Mouse (Mus musculus): ENCODE data around the gene Foxk1. TPM values are rescaled to one million over a fixed set of nuclear protein-coding genes. Genes with fewer than 3 reads are reported as not detected.

Foxk1 gene
- total and polyA plus RNA-seq, 2 experiments from 2014 or later: 1.8 to 9.5 TPM

GRCm38 (mm10) chr5:142406937-142407336 lies 5.6 kb downstream of the Foxk1 start:
- 65% methylated on average over 11 of the region's 11 CpGs for WGBS
- H3K4me2 ChIP-seq (ENCODE audit: low read depth, low read length): no peak overlapping the region
- no peak for ATAC-seq (ENCODE audit: insufficient read depth, low read depth)
- 0 out of 2 replicates have a peak, but pooled peaks cover 3% of the 10 kb centered on the region for H3K36me3 ChIP-seq (replicated peaks; ENCODE audit: control insufficient read depth, insufficient read depth, low read length)
- DNase-seq (ENCODE audit: low spot score): no peak
- no peaks in the 10 kb centered on the region for H3K27me3 ChIP-seq (ENCODE audit: control insufficient read depth, insufficient read depth, low read length)
- H3K4me1 ChIP-seq (ENCODE audit: control insufficient read depth, insufficient read depth): peaks cover 33% of the 10 kb centered on the region
- TF ChIP-seq EP300 (IDR thresholded peaks at IDR 0.05; ENCODE audit: low read depth): no peak
- TF ChIP-seq CTCF (IDR thresholded peaks at IDR 0.05; ENCODE audit: low read depth): no peak
- H3K9me3 ChIP-seq (replicated peaks; ENCODE audit: control insufficient read depth, low read length): no peaks in the 10 kb centered on the region
- no peak overlapping the region for H3K4me3 ChIP-seq (ENCODE audit: low read depth, low read length)
- no peak overlapping the region for H3K27ac ChIP-seq (ENCODE audit: low read depth)
- no peak overlapping the region for H3K9ac ChIP-seq (replicated peaks; ENCODE audit: low read depth, low read length)

GRCm38 (mm10) chr5:142407381-142407780 lies 6.1 kb downstream of the Foxk1 start:
- DNase-seq (ENCODE audit: low spot score): no peak

GRCm38 (mm10) chr5:142409169-142409568 lies 7.9 kb downstream of the Foxk1 start:
- WGBS: 70% methylated on average over 6 of the region's 6 CpGs
- H3K27me3 ChIP-seq (ENCODE audit: control insufficient read depth, insufficient read depth, low read length): no peaks in the 10 kb centered on the region
- H3K9ac ChIP-seq (replicated peaks; ENCODE audit: low read depth, low read length): no peak overlapping the region
- H3K27ac ChIP-seq (ENCODE audit: low read depth): no peak overlapping the region
- no peak overlapping the region for H3K4me3 ChIP-seq (ENCODE audit: low read depth, low read length)
- H3K9me3 ChIP-seq (replicated peaks; ENCODE audit: control insufficient read depth, low read length): no peaks in the 10 kb centered on the region
- no peak for DNase-seq (ENCODE audit: low spot score)
- peaks cover 22% of the 10 kb centered on the region for H3K4me1 ChIP-seq (ENCODE audit: control insufficient read depth, insufficient read depth)
- 0 out of 2 replicates have a peak, but pooled peaks cover 3% of the 10 kb centered on the region for H3K36me3 ChIP-seq (replicated peaks; ENCODE audit: control insufficient read depth, insufficient read depth, low read length)
- TF ChIP-seq CTCF (IDR thresholded peaks at IDR 0.05; ENCODE audit: low read depth): no peak
- TF ChIP-seq EP300 (IDR thresholded peaks at IDR 0.05; ENCODE audit: low read depth): no peak
- H3K4me2 ChIP-seq (ENCODE audit: low read depth, low read length): no peak overlapping the region
- no peak for ATAC-seq (ENCODE audit: insufficient read depth, low read depth)

More at GRCm38 (mm10) chr5:142407381-142407780, 6.1 kb downstream of the Foxk1 start:
- peaks cover 32% of the 10 kb centered on the region for H3K4me1 ChIP-seq (ENCODE audit: control insufficient read depth, insufficient read depth)
- H3K9me3 ChIP-seq (replicated peaks; ENCODE audit: control insufficient read depth, low read length): no peaks in the 10 kb centered on the region
- no peak for ATAC-seq (ENCODE audit: insufficient read depth, low read depth)
- no peak overlapping the region for H3K9ac ChIP-seq (replicated peaks; ENCODE audit: low read depth, low read length)
- H3K4me3 ChIP-seq (ENCODE audit: low read depth, low read length): no peak overlapping the region
- H3K36me3 ChIP-seq (replicated peaks; ENCODE audit: control insufficient read depth, insufficient read depth, low read length): 0 out of 2 replicates have a peak, but pooled peaks cover 3% of the 10 kb centered on the region
- no peak overlapping the region for H3K4me2 ChIP-seq (ENCODE audit: low read depth, low read length)
- TF ChIP-seq CTCF (IDR thresholded peaks at IDR 0.05; ENCODE audit: low read depth): no peak
- TF ChIP-seq EP300 (IDR thresholded peaks at IDR 0.05; ENCODE audit: low read depth): no peak
- WGBS: 70% methylated on average over 7 of the region's 7 CpGs
- no peak overlapping the region for H3K27ac ChIP-seq (ENCODE audit: low read depth)
- H3K27me3 ChIP-seq (ENCODE audit: control insufficient read depth, insufficient read depth, low read length): no peaks in the 10 kb centered on the region

- H3K27ac ChIP-seq (ENCODE audit: low read depth): no peak overlapping the region
- no peaks in the 10 kb centered on the region for H3K27me3 ChIP-seq (ENCODE audit: control insufficient read depth, insufficient read depth, low read length)
- H3K36me3 ChIP-seq (replicated peaks; ENCODE audit: control insufficient read depth, insufficient read depth, low read length): 0 out of 2 replicates have a peak, but pooled peaks cover 3% of the 10 kb centered on the region
- DNase-seq (ENCODE audit: low spot score) (no peak), ATAC-seq (ENCODE audit: insufficient read depth, low read depth) (no peak)
- H3K4me1 ChIP-seq (ENCODE audit: control insufficient read depth, insufficient read depth): peaks cover 11% of the 10 kb centered on the region
- no peaks in the 10 kb centered on the region for H3K9me3 ChIP-seq (replicated peaks; ENCODE audit: control insufficient read depth, low read length)
- 46% methylated on average over 7 of the region's 7 CpGs for WGBS
- no peak overlapping the region for H3K4me2 ChIP-seq (ENCODE audit: low read depth, low read length)
- TF ChIP-seq CTCF (IDR thresholded peaks at IDR 0.05; ENCODE audit: low read depth) (no peak), EP300 (IDR thresholded peaks at IDR 0.05; ENCODE audit: low read depth) (no peak)
- no peak overlapping the region for H3K4me3 ChIP-seq (ENCODE audit: low read depth, low read length)
- H3K9ac ChIP-seq (replicated peaks; ENCODE audit: low read depth, low read length): no peak overlapping the region
Measured at GRCm38 (mm10) chr5:142410348-142410747, 9.1 kb downstream of the Foxk1 start.

- H3K27me3 ChIP-seq (ENCODE audit: control insufficient read depth, insufficient read depth, low read length): no peaks in the 10 kb centered on the region
- no peak overlapping the region for H3K4me3 ChIP-seq (ENCODE audit: low read depth, low read length)
- 29% methylated on average over 6 of the region's 6 CpGs for WGBS
- DNase-seq (ENCODE audit: low spot score): no peak
- no peaks in the 10 kb centered on the region for H3K36me3 ChIP-seq (replicated peaks; ENCODE audit: control insufficient read depth, insufficient read depth, low read length)
- no peak for ATAC-seq (ENCODE audit: insufficient read depth, low read depth)
- H3K4me1 ChIP-seq (ENCODE audit: control insufficient read depth, insufficient read depth): peaks cover 20% of the 10 kb centered on the region
- no peaks in the 10 kb centered on the region for H3K9me3 ChIP-seq (replicated peaks; ENCODE audit: control insufficient read depth, low read length)
- H3K27ac ChIP-seq (ENCODE audit: low read depth): peak overlapping the region; percentile 32; the same call in 1 of the 2 replicates
- no peak overlapping the region for H3K4me2 ChIP-seq (ENCODE audit: low read depth, low read length)
- H3K9ac ChIP-seq (replicated peaks; ENCODE audit: low read depth, low read length): 0 out of 2 replicates have a peak overlapping the region, but pooled peaks have one; percentile 23
- TF ChIP-seq CTCF (IDR thresholded peaks at IDR 0.05; ENCODE audit: low read depth): no peak
- TF ChIP-seq EP300 (IDR thresholded peaks at IDR 0.05; ENCODE audit: low read depth): no peak
Measured at GRCm38 (mm10) chr5:142412678-142413385, 11.5 kb downstream of the Foxk1 start.
